Mouse (Mus musculus): ENCODE results near the gene Gm9507. TPM values are rescaled to one million over a fixed set of nuclear protein-coding genes. Genes with fewer than 3 reads are reported as not detected.

Gm9507 gene
- polyA plus RNA-seq, 1 experiment from 2014 or later = not detected

Other genes with a start within 250 kb of the Gm9507 start
- 174 and 178 TPM in 2 replicates for gene Pttg1ip, start 230.1 kb downstream of the Gm9507 start, polyA plus RNA-seq (2015; fragmentation: Nextera tagmentation; extraction: Ambion mirVana)
- gene Sumo3, start 205.7 kb downstream of the Gm9507 start, polyA plus RNA-seq (2015; fragmentation: Nextera tagmentation; extraction: Ambion mirVana) = 324 and 334 TPM in 2 replicates
- 4.8 TPM in 1 of 2 replicates, not detected in the other for gene Gm49325, start 205.6 kb downstream of the Gm9507 start, polyA plus RNA-seq (2015; fragmentation: Nextera tagmentation; extraction: Ambion mirVana)
- 70.7 and 73.3 TPM in 2 replicates for gene Ube2g2, start 189.6 kb downstream of the Gm9507 start, polyA plus RNA-seq (2015; fragmentation: Nextera tagmentation; extraction: Ambion mirVana)
- 0.85 and 1.0 TPM in 2 replicates for gene Tspear, start 125.3 kb downstream of the Gm9507 start, polyA plus RNA-seq (2015; fragmentation: Nextera tagmentation; extraction: Ambion mirVana)
- gene Gm19402, start 121.1 kb downstream of the Gm9507 start, polyA plus RNA-seq (2015; fragmentation: Nextera tagmentation; extraction: Ambion mirVana) = not detected in 2 replicates
- gene Gm9508, start 114.6 kb downstream of the Gm9507 start, polyA plus RNA-seq (2015; fragmentation: Nextera tagmentation; extraction: Ambion mirVana) = not detected in 2 replicates
- not detected in 2 replicates for gene Gm10272, start 105.2 kb downstream of the Gm9507 start, polyA plus RNA-seq (2015; fragmentation: Nextera tagmentation; extraction: Ambion mirVana)
- 0.35 TPM in 1 of 2 replicates, not detected in the other for gene Gm10024, start 100.4 kb downstream of the Gm9507 start, polyA plus RNA-seq (2015; fragmentation: Nextera tagmentation; extraction: Ambion mirVana)
- not detected in 2 replicates for gene Gm10142, start 96.0 kb downstream of the Gm9507 start, polyA plus RNA-seq (2015; fragmentation: Nextera tagmentation; extraction: Ambion mirVana)
- not detected in 2 replicates for gene Krtap12-1, start 91.2 kb downstream of the Gm9507 start, polyA plus RNA-seq (2015; fragmentation: Nextera tagmentation; extraction: Ambion mirVana)
- not detected in 2 replicates for gene Gm10100, start 85.4 kb downstream of the Gm9507 start, polyA plus RNA-seq (2015; fragmentation: Nextera tagmentation; extraction: Ambion mirVana)
- not detected in 2 replicates for gene Gm18596, start 69.2 kb downstream of the Gm9507 start, polyA plus RNA-seq (2015; fragmentation: Nextera tagmentation; extraction: Ambion mirVana)
- gene Gm9736, start 60.5 kb downstream of the Gm9507 start, polyA plus RNA-seq (2015; fragmentation: Nextera tagmentation; extraction: Ambion mirVana) = not detected in 2 replicates
- not detected in 2 replicates for gene Gm3233, start 52.2 kb downstream of the Gm9507 start, polyA plus RNA-seq (2015; fragmentation: Nextera tagmentation; extraction: Ambion mirVana)
- not detected in 2 replicates for gene Gm3238, start 40.5 kb downstream of the Gm9507 start, polyA plus RNA-seq (2015; fragmentation: Nextera tagmentation; extraction: Ambion mirVana)
- not detected in 2 replicates for gene Gm7138, start 34.9 kb downstream of the Gm9507 start, polyA plus RNA-seq (2015; fragmentation: Nextera tagmentation; extraction: Ambion mirVana)
- not detected in 2 replicates for gene Gm3250, start 29.3 kb downstream of the Gm9507 start, polyA plus RNA-seq (2015; fragmentation: Nextera tagmentation; extraction: Ambion mirVana)
- gene Gm7137, start 23.6 kb downstream of the Gm9507 start, polyA plus RNA-seq (2015; fragmentation: Nextera tagmentation; extraction: Ambion mirVana) = not detected in 2 replicates
- gene Gm9639, start 16.8 kb downstream of the Gm9507 start, polyA plus RNA-seq (2015; fragmentation: Nextera tagmentation; extraction: Ambion mirVana) = not detected in 2 replicates
- gene Gm19668, start 12.7 kb downstream of the Gm9507 start, polyA plus RNA-seq (2015; fragmentation: Nextera tagmentation; extraction: Ambion mirVana) = not detected in 2 replicates
- not detected in 2 replicates for gene Gm2696, start 2.8 kb upstream of the Gm9507 start, polyA plus RNA-seq (2015; fragmentation: Nextera tagmentation; extraction: Ambion mirVana)
- not detected in 2 replicates for gene Krtap10-4, start 15.3 kb upstream of the Gm9507 start, polyA plus RNA-seq (2015; fragmentation: Nextera tagmentation; extraction: Ambion mirVana)
- not detected in 2 replicates for gene Krtap10-10, start 24.1 kb upstream of the Gm9507 start, polyA plus RNA-seq (2015; fragmentation: Nextera tagmentation; extraction: Ambion mirVana)
- gene Gm36176, start 35.0 kb upstream of the Gm9507 start, polyA plus RNA-seq (2015; fragmentation: Nextera tagmentation; extraction: Ambion mirVana) = not detected in 2 replicates
- gene Gm10318, start 41.0 kb upstream of the Gm9507 start, polyA plus RNA-seq (2015; fragmentation: Nextera tagmentation; extraction: Ambion mirVana) = not detected in 2 replicates
- gene Gm3285, start 50.1 kb upstream of the Gm9507 start, polyA plus RNA-seq (2015; fragmentation: Nextera tagmentation; extraction: Ambion mirVana) = not detected in 2 replicates
- 5.0 and 6.4 TPM in 2 replicates for gene Lrrc3, start 90.7 kb upstream of the Gm9507 start, polyA plus RNA-seq (2015; fragmentation: Nextera tagmentation; extraction: Ambion mirVana)
- 1.2 TPM in 2 replicates for gene Trpm2, start 158.7 kb upstream of the Gm9507 start, polyA plus RNA-seq (2015; fragmentation: Nextera tagmentation; extraction: Ambion mirVana)
- 23.6 and 26.7 TPM in 2 replicates for gene 1810043G02Rik, start 166.7 kb upstream of the Gm9507 start, polyA plus RNA-seq (2015; fragmentation: Nextera tagmentation; extraction: Ambion mirVana)
- 193 and 202 TPM in 2 replicates for gene Pfkl, start 198.2 kb upstream of the Gm9507 start, polyA plus RNA-seq (2015; fragmentation: Nextera tagmentation; extraction: Ambion mirVana)
- gene Dnmt3l, start 230.1 kb upstream of the Gm9507 start, polyA plus RNA-seq (2015; fragmentation: Nextera tagmentation; extraction: Ambion mirVana) = 0.35 and 0.86 TPM in 2 replicates
- gene Aire, start 231.8 kb upstream of the Gm9507 start, polyA plus RNA-seq (2015; fragmentation: Nextera tagmentation; extraction: Ambion mirVana) = 0.68 and 0.75 TPM in 2 replicates